Mouse (Mus musculus): Measurements from ENCODE around the gene Mpig6b. TPM values are rescaled to one million over a fixed set of nuclear protein-coding genes. Genes with fewer than 3 reads are reported as not detected.

The Mpig6b gene
- total RNA-seq (2021): not detected
- long read RNA-seq, experiment 1: 0 reads
- long read RNA-seq, experiment 2: 0 reads

- intact Hi-C loops (cut with DNase I): no loop called here
- DNase-seq (ENCODE audit: low spot score in 2 of 2): no peak
Observed at GRCm38 (mm10) chr17:35066084-35066483, at the start of gene Mpig6b. Gene Mpig6b (minus strand): TSS chr17:35066184.

GRCm38 (mm10) chr17:35115046-35116019, 49.3 kb upstream of the Mpig6b start, which contains the start of gene Ly6g5b:
Gene Ly6g5b (minus strand): TSS chr17:35115428.
- DNase-seq (ENCODE audit: low spot score in 2 of 2): no peak
- intact Hi-C loops (cut with DNase I): no loop called here

DNA sequence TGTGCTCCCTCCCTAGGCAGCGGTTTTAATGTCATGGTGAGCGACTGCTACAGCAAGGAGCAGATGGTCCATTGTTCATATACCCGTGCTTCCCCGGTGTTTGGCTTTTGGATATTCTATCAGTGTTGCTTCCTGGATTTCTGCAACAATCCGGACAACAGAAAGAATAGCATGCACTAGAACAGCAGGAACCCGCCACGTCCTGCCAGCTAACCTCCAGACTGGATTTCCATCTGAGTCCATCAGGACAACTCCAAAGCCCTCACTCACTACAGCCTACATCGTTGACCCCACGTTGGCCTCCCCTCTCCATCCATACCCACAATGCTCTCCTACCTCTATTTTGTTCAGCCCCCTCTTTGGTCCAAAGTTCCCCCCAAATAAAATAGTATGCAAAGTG, 45.8 kb upstream of the Mpig6b start:
- intact Hi-C loops (cut with DNase I): no loop called here
- no peak for DNase-seq (ENCODE audit: low spot score in 2 of 2)

- DNase-seq (ENCODE audit: low spot score in 2 of 2): no peak
- intact Hi-C loops (cut with DNase I): no loop called here
Observed at GRCm38 (mm10) chr17:35108097-35108496, 42.1 kb upstream of the Mpig6b start, which contains the start of gene Ly6g5c. Gene Ly6g5c (plus strand): TSS chr17:35108279.

DNA sequence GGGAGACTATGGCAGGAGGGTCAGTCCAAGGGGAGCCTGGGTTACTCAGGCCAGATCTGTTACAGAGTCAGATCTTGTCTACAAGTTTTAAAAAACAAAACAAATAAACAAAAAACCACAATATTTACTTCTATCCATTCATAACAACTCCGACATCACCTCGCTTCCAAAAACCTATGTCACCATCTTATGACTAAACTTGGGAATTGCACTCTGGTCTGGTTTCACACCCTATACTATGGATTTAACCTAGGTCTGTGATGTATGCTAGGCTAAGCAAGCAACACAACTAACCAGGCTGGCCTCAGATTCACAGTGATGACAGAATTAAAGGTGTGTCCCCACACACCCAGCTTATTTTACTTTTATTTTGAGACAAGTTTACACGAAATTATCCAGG, 40.5 kb upstream of the Mpig6b start:
- intact Hi-C loops (cut with DNase I): loop anchor here (2.0 kb wide), 1 partner anchor 86 kb away; no protein-coding TSS in a partner anchor
- no peak for DNase-seq (ENCODE audit: low spot score in 2 of 2)

GRCm38 (mm10) chr17:35105740-35106389, 39.9 kb upstream of the Mpig6b start:
- intact Hi-C loops (cut with DNase I): loop anchor here (2.0 kb wide), 1 partner anchor 85 kb away; no protein-coding TSS in a partner anchor
- peak in 1 of 2 experiments; percentile 35 for DNase-seq (ENCODE audit: low spot score in 2 of 2)

- intact Hi-C loops (cut with DNase I): no loop called here
- DNase-seq (ENCODE audit: low spot score in 2 of 2): no peak
Observed at GRCm38 (mm10) chr17:35104754-35105153, 38.8 kb upstream of the Mpig6b start.

DNA sequence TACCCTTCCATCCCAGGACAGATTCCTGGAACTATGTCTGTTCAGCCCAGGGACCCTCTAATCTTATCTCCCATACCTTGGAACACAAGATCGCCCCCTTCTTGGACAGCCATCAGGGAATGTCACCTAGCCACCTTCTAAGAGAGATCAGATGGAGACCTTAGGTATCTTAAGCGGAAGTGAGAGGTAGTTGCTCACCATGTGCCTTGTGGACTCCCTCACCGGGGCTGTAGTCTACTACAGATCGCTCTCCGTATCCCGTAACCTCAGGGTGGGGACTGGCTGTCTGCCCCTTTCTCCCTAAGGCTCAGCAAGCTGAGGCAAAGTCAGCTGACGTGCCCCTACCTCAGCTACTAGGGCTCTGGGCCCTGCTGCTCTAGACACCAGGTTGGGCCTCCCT, 38.1 kb upstream of the Mpig6b start:
- no peak for DNase-seq (ENCODE audit: low spot score in 2 of 2)
- intact Hi-C loops (cut with DNase I): no loop called here

GRCm38 (mm10) chr17:35103221-35103690, 37.3 kb upstream of the Mpig6b start:
- intact Hi-C loops (cut with DNase I): no loop called here

DNA sequence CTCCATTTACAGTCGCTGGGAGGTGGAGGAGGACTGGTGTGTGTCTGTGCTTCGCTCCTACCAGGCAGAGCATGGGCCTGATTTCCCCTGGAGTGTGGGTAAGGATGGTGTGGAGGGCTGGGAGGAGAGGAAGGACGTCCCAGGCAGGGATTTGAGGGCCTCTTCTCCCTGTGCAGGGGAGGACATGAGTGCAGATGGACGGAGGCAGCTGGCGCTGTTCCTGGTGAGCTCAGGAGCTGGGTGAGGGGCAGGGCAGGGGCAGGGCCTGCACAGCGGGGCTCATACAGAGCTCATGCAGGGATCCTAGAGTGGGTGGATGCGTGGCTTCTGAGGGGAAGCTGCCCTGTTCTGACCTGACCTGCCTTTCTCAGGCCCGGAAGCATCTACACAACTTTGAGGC, 36.3 kb upstream of the Mpig6b start:
- no peak for DNase-seq (ENCODE audit: low spot score in 2 of 2)
- intact Hi-C loops (cut with DNase I): no loop called here

More at GRCm38 (mm10) chr17:35103221-35103690, 37.3 kb upstream of the Mpig6b start:
- DNase-seq (ENCODE audit: low spot score in 2 of 2): no peak

DNA sequence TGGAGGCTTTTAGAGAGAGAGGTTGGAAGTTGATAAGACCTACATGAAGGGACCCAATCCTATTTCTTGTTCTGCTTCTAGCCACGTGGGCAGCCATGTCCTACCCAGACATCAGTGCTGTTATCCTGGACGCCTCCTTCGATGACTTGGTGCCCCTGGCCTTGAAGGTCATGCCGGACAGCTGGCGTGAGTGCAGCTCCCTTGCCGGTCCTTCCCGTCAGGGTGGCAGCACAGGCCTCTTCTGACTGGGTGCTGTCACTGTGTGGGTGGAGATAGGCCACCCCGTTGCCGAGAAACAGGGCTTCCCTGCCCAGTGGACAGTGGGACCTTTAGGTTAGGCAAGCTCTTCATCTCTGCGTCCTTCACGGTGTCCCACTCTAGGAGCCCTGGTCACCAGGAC, 35.2 kb upstream of the Mpig6b start:
- no peak for DNase-seq (ENCODE audit: low spot score in 2 of 2)
- intact Hi-C loops (cut with DNase I): no loop called here

GRCm38 (mm10) chr17:35100196-35100765, 34.3 kb upstream of the Mpig6b start:
- intact Hi-C loops (cut with DNase I): no loop called here
- no peak for DNase-seq (ENCODE audit: low spot score in 2 of 2)

- peak; percentile 39 to 68 for DNase-seq (ENCODE audit: low spot score in 2 of 2)
- intact Hi-C loops (cut with DNase I): no loop called here
Observed at GRCm38 (mm10) chr17:35097164-35097655, 31.2 kb upstream of the Mpig6b start.

GRCm38 (mm10) chr17:35096597-35096996, 30.6 kb upstream of the Mpig6b start:
- no peak for DNase-seq (ENCODE audit: low spot score in 2 of 2)
- intact Hi-C loops (cut with DNase I): no loop called here

DNA sequence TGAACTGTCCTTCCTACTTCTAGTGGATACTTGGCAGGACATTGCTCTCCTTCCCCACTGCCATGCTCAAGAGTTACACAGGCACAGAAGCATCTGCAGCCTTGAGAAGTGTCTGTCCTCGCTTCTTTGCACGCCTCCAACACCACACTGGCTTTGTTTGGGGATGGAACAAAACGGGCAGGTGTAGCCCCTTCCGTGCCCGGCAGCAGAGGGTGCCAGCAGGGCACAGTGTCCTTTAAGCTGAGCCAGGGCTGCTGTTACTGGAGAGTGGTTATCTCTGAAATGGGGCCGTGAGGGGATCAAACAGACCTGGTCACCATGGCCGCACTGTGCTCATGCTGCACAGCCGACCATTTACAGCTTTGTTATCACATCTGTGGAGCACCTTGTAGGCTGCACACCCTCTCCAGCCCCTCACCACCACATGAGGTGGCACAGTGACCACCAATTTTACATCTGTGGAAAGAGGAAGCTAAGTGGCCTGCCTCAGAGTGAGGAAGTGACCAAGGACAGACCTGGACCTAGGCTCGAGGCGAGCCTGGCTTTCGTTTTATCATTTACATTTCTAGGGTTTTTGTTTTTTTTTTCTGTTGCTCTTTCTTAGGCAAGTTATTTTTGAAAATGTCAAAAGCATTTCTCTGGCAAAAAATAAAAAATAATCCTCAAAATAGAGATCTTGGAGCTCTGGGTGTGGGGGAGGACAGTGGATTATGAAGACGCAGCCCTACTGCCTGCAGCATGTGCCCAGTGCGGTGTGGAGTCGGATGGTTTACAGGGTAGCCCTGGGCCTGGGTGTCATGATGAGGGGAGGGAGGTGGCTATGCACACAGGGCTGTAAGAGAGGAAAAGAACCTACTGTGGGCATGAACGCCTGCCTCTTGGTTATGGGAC, 28.7 kb upstream of the Mpig6b start:
- intact Hi-C loops (cut with DNase I): no loop called here
- DNase-seq (ENCODE audit: low spot score in 2 of 2): no peak

DNA sequence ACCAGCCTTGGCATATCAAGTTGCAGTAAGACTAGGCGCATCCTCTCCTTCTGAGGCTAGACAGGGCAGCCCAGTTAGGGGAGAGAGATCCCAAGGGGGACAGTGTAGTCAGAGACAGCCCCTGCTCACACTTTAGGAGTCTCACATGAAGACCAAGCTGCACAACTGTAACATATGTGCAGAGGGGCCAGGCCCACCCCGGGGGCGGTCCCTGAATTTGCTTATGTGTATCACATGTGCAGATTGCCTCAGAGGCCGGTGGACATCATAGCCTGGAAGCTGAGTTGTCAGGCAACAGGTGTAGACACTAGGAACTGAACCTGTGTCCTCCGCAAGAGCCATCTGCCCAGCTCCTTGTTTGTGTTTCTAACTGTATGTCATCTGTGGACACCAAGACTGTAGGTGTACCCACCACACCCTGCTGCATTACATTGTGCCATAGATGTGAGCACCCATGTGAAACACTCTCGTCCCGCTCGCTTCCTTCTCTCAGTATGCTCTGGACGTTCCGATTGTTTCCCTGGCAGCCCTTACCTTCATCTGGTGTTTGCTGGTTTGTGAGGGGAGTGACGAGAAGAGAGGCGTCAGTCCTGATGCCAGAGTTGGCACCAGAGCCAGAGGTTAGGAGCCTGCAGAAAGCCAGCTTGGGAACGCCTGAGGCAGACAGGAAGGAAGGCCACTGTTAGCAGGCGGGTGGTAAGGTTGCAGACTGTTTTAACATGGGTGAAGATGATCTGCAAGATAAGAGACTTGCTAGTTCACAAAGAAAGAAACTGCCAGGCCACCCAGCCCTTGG, 26.6 kb upstream of the Mpig6b start:
- intact Hi-C loops (cut with DNase I): no loop called here

GRCm38 (mm10) chr17:35090166-35090932, 24.4 kb upstream of the Mpig6b start:
- intact Hi-C loops (cut with DNase I): no loop called here
- no peak for DNase-seq (ENCODE audit: low spot score in 2 of 2)

More for the DNA sequence above, 26.6 kb upstream of the Mpig6b start:
- no peak for DNase-seq (ENCODE audit: low spot score in 2 of 2)

Measured in left cerebral cortex, postnatal 14 days (tissue).